Mouse (Mus musculus): Measurements from ENCODE around the gene Ap1g2.

GRCm38 (mm10) chr14:55105836-55106809 is at the start of gene Ap1g2:
- TF ChIP-seq CTCF (IDR thresholded peaks at IDR 0.05; ENCODE audit: low read depth) = peak; percentile 30
- TF ChIP-seq EP300 (IDR thresholded peaks at IDR 0.05; ENCODE audit: low read depth) = no peak
